Mouse (Mus musculus) retina, embryonic 14.5 days (tissue): ENCODE results near the gene Hfe.
"Not testable (repeated sequence)": the region's sequence is repeated elsewhere in the genome, so short reads cannot be mapped to it uniquely, and the experiment has no call there.

Source experiments
- DNase-seq: peaks from one replicate; pipeline ENCODE4 v3.0.0-alpha.2; 2015; ENCODE audit warnings: low spot score

Hfe gene

GRCm38 (mm10) chr13:23744421-23745380 is 34.0 kb upstream of the Hfe start:
- no peak for DNase-seq

- no peak for DNase-seq
Observed at GRCm38 (mm10) chr13:23743963-23744362, 33.3 kb upstream of the Hfe start.

- no peak for DNase-seq
Observed at GRCm38 (mm10) chr13:23743215-23743614, 32.6 kb upstream of the Hfe start.

- DNase-seq, result no peak
Observed at GRCm38 (mm10) chr13:23742007-23742406, 31.4 kb upstream of the Hfe start.

- DNase-seq, result no peak
Observed at GRCm38 (mm10) chr13:23740910-23741309, 30.3 kb upstream of the Hfe start.

- no peak for DNase-seq
Observed at GRCm38 (mm10) chr13:23740256-23740840, 29.7 kb upstream of the Hfe start.

- no peak for DNase-seq
Observed at GRCm38 (mm10) chr13:23739922-23740252, 29.2 kb upstream of the Hfe start.

- DNase-seq, result peak; percentile 87
Observed at GRCm38 (mm10) chr13:23739069-23739921, 28.6 kb upstream of the Hfe start.

GRCm38 (mm10) chr13:23738677-23739068 is 28.0 kb upstream of the Hfe start, which contains the start of gene Hist1h1c:
TSS of gene Hist1h1c (plus strand) at chr13:23738808.
- DNase-seq, result peak; percentile 95

GRCm38 (mm10) chr13:23738041-23738440 is 27.4 kb upstream of the Hfe start:
- peak; percentile 36 for DNase-seq

- peak; percentile 9 for DNase-seq
Observed at GRCm38 (mm10) chr13:23737091-23737490, 26.4 kb upstream of the Hfe start.

GRCm38 (mm10) chr13:23732156-23732804 is 21.6 kb upstream of the Hfe start:
- DNase-seq, result peak; percentile 80

GRCm38 (mm10) chr13:23730479-23730878 is 19.8 kb upstream of the Hfe start:
- DNase-seq, result peak; percentile 6

GRCm38 (mm10) chr13:23729706-23730105 is 19.1 kb upstream of the Hfe start:
- no peak for DNase-seq

- no peak for DNase-seq
Observed at GRCm38 (mm10) chr13:23729192-23729525, 18.5 kb upstream of the Hfe start.

GRCm38 (mm10) chr13:23728472-23729191 is 18.0 kb upstream of the Hfe start:
- DNase-seq, result no peak

- no peak for DNase-seq
Observed at GRCm38 (mm10) chr13:23725213-23725612, 14.6 kb upstream of the Hfe start.

- no peak for DNase-seq
Observed at GRCm38 (mm10) chr13:23724239-23724638, 13.6 kb upstream of the Hfe start.

- DNase-seq, result not testable (repeated sequence)
Observed at GRCm38 (mm10) chr13:23717593-23718245, 7.1 kb upstream of the Hfe start.

GRCm38 (mm10) chr13:23717176-23717575 is 6.5 kb upstream of the Hfe start:
- DNase-seq, result no peak
